Mouse (Mus musculus) kidney, postnatal 36 days (tissue): Measurements from ENCODE around the gene Myom1.

ENCODE experiments used
- DNase-seq, 2 experiments: peaks; one replicate each; pipeline ENCODE4 v3.0.0; 2021 to 2022; ENCODE audit warnings: mixed read lengths in 2 of 2

The Myom1 gene

GRCm38 (mm10) chr17:71143155-71143554, 140.7 kb downstream of the Myom1 start:
- no peak for DNase-seq

DNA sequence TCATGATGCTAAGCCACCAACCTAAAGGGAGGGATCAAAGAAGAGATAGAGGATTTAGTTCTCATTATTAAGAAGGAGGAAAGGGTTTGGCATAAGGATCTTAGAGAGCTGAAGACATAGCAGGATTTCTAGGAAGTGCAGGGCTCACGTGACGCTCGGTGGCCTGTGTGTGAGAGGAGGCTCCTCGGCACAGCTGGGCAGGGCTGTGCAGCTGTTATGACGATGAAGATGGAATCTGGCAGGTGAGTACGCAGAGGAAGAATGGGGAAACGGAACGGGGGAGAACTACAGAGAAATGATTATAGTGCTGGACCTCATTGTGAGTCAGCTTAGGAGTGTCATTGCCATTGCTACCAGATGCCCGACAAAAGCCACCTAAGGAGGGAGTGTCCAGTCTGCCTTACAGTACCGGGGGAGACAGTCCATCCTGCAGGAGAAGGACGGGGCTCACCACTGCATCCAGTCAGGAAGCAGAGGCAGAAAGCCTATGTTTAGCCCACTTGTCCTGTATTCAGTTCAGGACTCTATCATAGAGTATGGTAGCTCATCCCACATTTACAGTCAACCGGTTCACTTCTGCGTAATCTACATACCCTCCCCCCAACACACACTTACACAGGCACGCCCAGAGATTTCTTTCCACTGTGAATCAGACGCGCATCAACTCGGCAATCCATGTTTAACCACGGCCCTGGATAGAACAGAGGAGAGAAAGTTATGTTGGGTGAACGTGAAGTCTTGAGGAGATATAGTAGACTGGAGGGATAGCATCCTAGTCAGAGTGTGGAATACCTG, 142.1 kb downstream of the Myom1 start:
- no peak for DNase-seq

GRCm38 (mm10) chr17:71145248-71145961, 143.0 kb downstream of the Myom1 start:
- DNase-seq: no peak

GRCm38 (mm10) chr17:71153356-71153755, 150.9 kb downstream of the Myom1 start:
- no peak for DNase-seq

GRCm38 (mm10) chr17:71155271-71155670, 152.8 kb downstream of the Myom1 start:
- DNase-seq: peak; percentile 79 to 83

DNA sequence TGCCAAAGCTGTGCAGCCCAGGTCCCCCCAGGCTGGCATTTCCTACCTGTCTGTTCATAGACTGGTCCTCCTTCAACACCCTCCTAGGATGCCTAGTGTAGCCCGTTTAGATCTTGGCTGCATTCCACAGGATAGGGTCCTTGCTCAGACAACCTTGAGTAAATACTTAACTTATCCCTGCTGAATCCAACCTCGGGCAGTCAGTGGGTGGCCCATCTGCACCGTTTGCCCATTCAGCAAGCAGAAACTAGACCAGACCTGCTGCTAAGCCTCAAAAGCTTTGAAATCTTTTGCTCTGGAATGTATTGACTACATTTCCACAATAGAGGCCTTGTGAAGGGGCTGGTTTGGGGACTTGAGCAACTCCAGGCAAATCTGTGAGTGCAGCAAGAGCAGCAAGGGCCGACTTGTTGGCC, 156.7 kb downstream of the Myom1 start:
- peak; percentile 77 to 94 for DNase-seq

GRCm38 (mm10) chr17:71159720-71160119, 157.3 kb downstream of the Myom1 start:
- no peak for DNase-seq

GRCm38 (mm10) chr17:71160244-71160995, 158.0 kb downstream of the Myom1 start:
- DNase-seq: no peak

- no peak for DNase-seq
Observed at GRCm38 (mm10) chr17:71164991-71165390, 162.6 kb downstream of the Myom1 start.

GRCm38 (mm10) chr17:71168205-71168815, 165.9 kb downstream of the Myom1 start:
- DNase-seq: no peak

- DNase-seq: no peak
Observed at GRCm38 (mm10) chr17:71168846-71169245, 166.4 kb downstream of the Myom1 start.

GRCm38 (mm10) chr17:71169639-71170038, 167.2 kb downstream of the Myom1 start:
- no peak for DNase-seq

DNA sequence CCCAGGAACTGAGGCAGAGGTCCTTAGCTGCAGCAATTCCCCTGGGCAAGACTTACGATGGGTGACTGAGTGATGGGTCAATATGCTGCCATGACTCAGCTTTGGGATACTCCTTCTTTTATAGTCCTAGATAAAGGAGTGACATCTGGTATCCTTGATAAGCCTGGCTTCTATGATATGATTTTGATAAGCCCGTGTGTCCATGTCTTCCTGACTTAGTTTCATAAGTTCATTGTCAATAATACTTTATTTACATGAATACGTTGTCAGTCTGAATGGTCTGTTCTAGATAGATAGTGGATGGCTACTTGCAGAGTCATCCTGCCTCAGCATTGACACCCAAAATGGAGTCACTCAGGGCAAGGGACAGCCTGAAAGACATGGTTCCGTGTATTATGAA, 168.7 kb downstream of the Myom1 start:
- DNase-seq: no peak
